Mouse (Mus musculus) brain, embryonic 14.5 days (tissue): ENCODE measurements around the gene Shisa2. TPM values are rescaled to one million over a fixed set of nuclear protein-coding genes. Genes with fewer than 3 reads are reported as not detected.

ENCODE experiments used
- DNase-seq: peaks from one replicate; pipeline ENCODE4 v3.0.0-alpha.2; 2011; ENCODE audit warnings: low read depth
- CTCF ChIP-seq: fragments of 200-500 bp; IDR thresholded peaks from 2 replicates; pipeline ENCODE4 v1.5.1; 2012; ENCODE audit warnings: inconsistent platforms, mild to moderate bottlenecking, moderate library complexity, borderline replicate concordance; ENCODE audit not compliant: insufficient read depth, insufficient read length; ENCODE audit errors: extremely low read depth
- POLR2A ChIP-seq: fragments of 200-500 bp; IDR thresholded peaks from 2 replicates; pipeline ENCODE4 v1.6.1; 2012; ENCODE audit warnings: mild to moderate bottlenecking, inconsistent platforms, borderline replicate concordance; ENCODE audit not compliant: poor library complexity, insufficient read depth, insufficient read length, severe bottlenecking; ENCODE audit errors: extremely low read depth
- polyA plus RNA-seq: library from polyadenylated mRNA; depleted of rRNA; stranded (reverse); fragments of >200 nt; gene quantifications from 2 replicates; pipeline ENCODE4 v1.2.3, GENCODE M21; 2012; rRNA removed

The Shisa2 gene
- polyA plus RNA-seq, 1 experiment: 12.2 TPM

DNA sequence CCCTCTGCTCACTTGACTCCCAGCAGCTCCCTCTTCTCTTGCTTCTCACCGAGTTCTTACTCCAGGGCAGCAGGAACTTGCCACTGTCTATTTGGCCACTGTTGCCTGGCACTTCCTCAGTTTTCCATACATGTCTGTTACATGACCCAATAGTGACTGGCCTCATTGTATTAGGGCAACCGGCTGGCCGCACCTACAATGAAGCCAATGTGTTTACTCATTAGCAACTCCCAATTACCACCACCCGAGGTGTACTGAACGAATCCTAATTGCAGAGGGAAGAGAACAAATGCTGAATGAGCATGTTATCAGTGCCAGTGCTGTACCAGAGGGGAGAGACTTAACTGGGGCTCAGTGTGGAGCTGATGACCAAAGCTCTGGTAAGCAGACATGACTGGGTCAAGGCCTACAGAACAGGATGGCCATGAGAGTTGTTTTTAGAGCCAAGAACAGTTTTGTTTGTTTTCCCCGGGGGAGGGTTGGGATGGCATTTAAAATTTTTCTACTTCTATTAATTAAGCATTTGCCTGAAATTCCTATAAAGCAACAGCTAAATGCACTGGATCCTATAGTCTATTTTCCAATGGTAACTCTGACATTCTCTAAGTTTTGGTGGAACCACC lies 47.9 kb downstream of the Shisa2 start:
- DNase-seq: peak; percentile 91
- TF ChIP-seq CTCF (no peak), POLR2A (no peak)

DNA sequence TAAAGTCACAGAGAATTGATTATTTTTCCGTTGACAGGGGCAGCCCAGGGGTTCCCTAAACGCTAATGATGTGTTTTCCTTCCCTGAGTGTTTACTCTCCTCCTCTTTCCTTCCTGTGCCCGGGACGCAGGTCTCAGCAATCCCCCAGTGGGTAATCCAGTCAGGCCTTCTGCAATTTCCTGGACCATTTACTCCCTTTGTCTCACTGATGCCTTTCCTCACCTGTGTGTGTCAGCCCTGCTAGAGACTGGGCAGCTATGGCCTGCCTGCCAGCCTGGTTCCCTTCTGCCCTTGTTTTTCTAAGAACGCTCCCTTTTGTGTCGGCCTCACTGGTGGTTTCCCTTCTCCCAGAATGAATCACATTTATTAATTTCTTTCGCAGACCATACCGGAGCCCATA lies 49.4 kb downstream of the Shisa2 start:
- DNase-seq: peak; percentile 28
- TF ChIP-seq POLR2A (no peak), CTCF (no peak)

DNA sequence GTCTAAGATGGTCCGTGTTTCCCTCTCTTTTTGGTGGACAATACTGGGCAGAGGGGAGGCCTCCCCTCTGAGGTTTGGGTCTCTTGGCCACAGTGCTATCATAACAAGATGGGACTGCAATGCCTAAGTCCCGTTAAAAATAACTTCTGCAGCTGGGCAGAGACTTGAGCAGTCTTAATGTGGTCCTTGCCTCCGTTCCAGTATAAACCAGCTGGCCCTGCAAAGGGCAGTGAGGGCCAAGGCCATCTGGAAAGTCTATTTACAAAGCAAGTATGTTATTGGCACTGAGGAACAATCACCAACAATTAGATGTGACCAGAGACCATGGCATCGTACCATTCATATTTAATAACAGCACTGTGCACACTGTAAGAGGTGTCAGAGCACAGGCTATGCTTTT lies 50.2 kb downstream of the Shisa2 start:
- no peak for TF ChIP-seq POLR2A
- no peak for TF ChIP-seq CTCF
- DNase-seq: no peak

DNA sequence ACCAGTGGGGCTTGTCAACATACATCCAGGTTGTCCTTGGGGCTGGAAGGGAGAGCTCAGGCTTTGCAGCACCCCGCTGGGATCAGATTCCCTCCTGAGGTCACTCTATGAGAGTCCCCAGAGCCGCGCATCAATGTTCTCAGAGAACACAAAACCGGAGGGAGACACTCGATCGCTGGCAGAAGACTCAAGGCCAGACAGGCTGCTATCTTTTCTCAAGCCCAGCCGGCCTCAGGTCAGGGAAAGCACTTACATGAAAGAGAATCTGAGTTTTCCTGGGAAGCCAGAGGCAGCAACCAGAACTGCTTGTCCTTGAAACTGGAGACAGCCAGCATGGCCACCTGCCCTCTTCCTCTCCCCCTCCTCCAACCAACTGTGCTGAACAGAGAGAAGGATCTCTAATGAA lies 52.5 kb downstream of the Shisa2 start:
- TF ChIP-seq CTCF (no peak), POLR2A (no peak)

More for the DNA sequence above, 52.5 kb downstream of the Shisa2 start:
- DNase-seq: no peak

Other genes starting within 250 kb of the Shisa2 start
- 0.92 and 1.1 TPM in 2 replicates for gene Phf11c, start 229.9 kb upstream of the Shisa2 start, polyA plus RNA-seq
- gene Setdb2, start 184.4 kb upstream of the Shisa2 start, polyA plus RNA-seq: 5.1 and 5.4 TPM in 2 replicates
- 7.8 and 12.4 TPM in 2 replicates for gene Cab39l, start 184.3 kb upstream of the Shisa2 start, polyA plus RNA-seq
- 12.8 and 15.5 TPM in 2 replicates for gene Cdadc1, start 27.3 kb upstream of the Shisa2 start, polyA plus RNA-seq